Mouse (Mus musculus): ENCODE results near the gene Trmu. TPM values are rescaled to one million over a fixed set of nuclear protein-coding genes. Genes with fewer than 3 reads are reported as not detected.

Trmu gene
- polyA plus RNA-seq, 1 experiment, result 20.1 TPM

DNA sequence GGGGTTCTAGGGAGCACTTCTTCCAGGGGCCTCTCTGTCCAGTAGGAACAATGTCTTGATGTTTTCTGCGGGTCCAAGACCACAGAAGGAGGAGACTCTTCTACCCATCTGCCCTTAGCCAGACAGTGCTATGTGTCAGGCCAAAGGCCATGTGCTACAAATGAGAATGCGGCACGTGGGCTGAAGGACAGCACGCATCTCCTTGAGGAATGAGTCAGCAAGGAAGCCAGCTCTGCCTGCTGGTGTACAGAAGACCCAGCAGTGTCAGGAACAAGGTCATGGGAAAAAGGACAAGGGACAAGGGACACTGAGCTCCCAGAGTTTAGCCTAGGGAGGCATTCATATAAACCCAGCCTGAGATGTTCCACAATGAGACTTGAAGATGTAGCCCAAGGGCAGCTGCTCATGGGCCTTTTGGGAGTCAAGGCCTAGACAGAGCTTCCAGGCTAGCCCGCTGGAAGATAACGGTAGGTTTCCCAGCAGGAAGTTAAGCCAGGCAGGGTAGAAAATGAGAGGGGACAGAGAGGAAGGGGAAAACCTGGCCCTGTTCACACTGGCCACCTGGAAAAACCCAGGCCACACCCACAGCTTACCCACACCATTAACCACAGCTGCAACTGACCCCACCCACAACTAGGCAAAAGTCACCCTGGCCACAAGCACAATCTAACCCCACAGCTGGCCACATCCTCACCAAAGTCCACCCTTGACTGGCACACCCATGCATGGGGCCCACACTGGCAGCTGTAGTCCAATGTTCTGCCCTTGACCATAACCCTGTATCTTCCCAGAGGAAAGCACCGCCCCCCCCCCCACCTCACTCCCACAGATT lies 29.8 kb downstream of the Trmu start:
- TF ChIP-seq CTCF (IDR thresholded peaks at IDR 0.05; ENCODE audit: control insufficient read depth, insufficient read depth, insufficient replicate concordance, low read depth, low read length) (no peak), POLR2A (IDR thresholded peaks at IDR 0.05; ENCODE audit: control insufficient read depth, low read depth, low read length) (no peak)
- Histone ChIP-seq H3K27ac (ENCODE audit: control insufficient read depth, insufficient read depth, low read depth, low read length) (no peak overlapping the region), H3K4me3 (ENCODE audit: control insufficient read depth, low read depth, low read length) (no peak overlapping the region), H3K27me3 (ENCODE audit: control insufficient read depth, insufficient read depth, low read length) (no peaks in the 10 kb centered on the region), H3K4me1 (ENCODE audit: control insufficient read depth, insufficient read depth, low read length) (no peaks in the 10 kb centered on the region), H3K36me3 (ENCODE audit: control insufficient read depth, insufficient read depth, low read length) (no peaks in the 10 kb centered on the region)

DNA sequence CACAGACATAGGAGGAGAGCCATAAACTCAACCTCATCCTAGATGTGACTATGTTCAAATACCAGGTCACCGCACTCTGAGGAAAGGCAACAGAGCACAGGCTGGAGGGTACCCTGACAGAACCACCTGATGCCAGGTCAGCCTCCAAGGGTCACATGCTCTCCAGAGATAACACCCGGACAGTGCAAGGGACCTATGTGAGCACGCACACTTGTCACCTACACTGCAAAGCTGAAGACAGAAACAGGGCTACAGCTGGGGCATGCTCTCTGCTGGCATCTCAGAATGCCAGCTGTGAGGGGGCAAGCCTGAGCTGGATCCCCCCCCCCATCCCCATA lies 30.3 kb downstream of the Trmu start:
- TF ChIP-seq POLR2A (IDR thresholded peaks at IDR 0.05; ENCODE audit: control insufficient read depth, low read depth, low read length), result no peak
- no peak for TF ChIP-seq CTCF (IDR thresholded peaks at IDR 0.05; ENCODE audit: control insufficient read depth, insufficient read depth, insufficient replicate concordance, low read depth, low read length)
- H3K4me1 ChIP-seq (ENCODE audit: control insufficient read depth, insufficient read depth, low read length), result no peaks in the 10 kb centered on the region
- no peak overlapping the region for H3K27ac ChIP-seq (ENCODE audit: control insufficient read depth, insufficient read depth, low read depth, low read length)
- no peaks in the 10 kb centered on the region for H3K36me3 ChIP-seq (ENCODE audit: control insufficient read depth, insufficient read depth, low read length)
- H3K27me3 ChIP-seq (ENCODE audit: control insufficient read depth, insufficient read depth, low read length), result no peaks in the 10 kb centered on the region
- H3K4me3 ChIP-seq (ENCODE audit: control insufficient read depth, low read depth, low read length), result no peak overlapping the region

DNA sequence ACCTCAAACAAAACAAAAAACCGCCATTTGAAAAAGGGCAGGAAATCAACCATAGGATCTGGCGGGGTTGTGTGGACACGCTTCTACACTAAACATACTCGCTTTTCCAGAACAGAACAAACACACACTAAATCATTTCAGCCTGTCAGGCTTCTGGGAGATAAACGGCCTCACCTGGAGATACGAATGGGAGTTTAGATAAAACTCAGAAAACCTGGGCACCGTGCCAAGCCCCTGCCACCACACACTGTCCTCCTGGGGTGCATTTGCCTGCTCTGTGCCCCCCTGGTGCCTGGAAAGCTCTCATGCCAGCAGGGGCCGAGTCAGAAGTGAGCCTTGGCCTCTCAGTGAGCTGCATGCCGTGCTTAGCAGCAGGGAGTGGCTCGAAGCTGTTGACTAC lies 30.8 kb downstream of the Trmu start:
- TF ChIP-seq POLR2A (IDR thresholded peaks at IDR 0.05; ENCODE audit: control insufficient read depth, low read depth, low read length) (no peak), CTCF (IDR thresholded peaks at IDR 0.05; ENCODE audit: control insufficient read depth, insufficient read depth, insufficient replicate concordance, low read depth, low read length) (no peak)
- Histone ChIP-seq H3K36me3 (ENCODE audit: control insufficient read depth, insufficient read depth, low read length) (no peaks in the 10 kb centered on the region), H3K27me3 (ENCODE audit: control insufficient read depth, insufficient read depth, low read length) (no peaks in the 10 kb centered on the region), H3K27ac (ENCODE audit: control insufficient read depth, insufficient read depth, low read depth, low read length) (no peak overlapping the region), H3K4me3 (ENCODE audit: control insufficient read depth, low read depth, low read length) (no peak overlapping the region), H3K4me1 (ENCODE audit: control insufficient read depth, insufficient read depth, low read length) (no peaks in the 10 kb centered on the region)

DNA sequence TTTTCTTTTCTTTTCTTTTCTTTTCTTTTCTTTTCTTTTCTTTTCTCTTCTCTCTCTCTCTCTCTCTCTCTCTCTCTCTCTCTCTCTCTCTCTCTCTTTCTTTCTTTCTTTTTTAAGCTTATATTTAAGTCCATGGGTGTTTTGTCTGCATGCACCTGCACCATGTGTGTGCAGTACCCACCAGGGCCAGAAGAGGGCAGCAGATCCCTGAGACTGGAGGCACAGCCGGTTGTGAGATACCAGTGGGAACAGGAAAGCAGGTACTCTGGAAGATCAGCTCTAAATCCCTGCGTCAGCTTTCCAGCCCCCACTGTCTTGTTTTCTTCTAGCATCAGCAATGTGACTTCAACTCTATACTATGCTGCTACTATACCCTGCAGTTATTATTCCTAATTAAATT lies 34.5 kb downstream of the Trmu start:
- Histone ChIP-seq H3K4me1 (ENCODE audit: control insufficient read depth, insufficient read depth, low read length) (no peaks in the 10 kb centered on the region), H3K27ac (ENCODE audit: control insufficient read depth, insufficient read depth, low read depth, low read length) (no peak overlapping the region), H3K27me3 (ENCODE audit: control insufficient read depth, insufficient read depth, low read length) (no peaks in the 10 kb centered on the region), H3K4me3 (ENCODE audit: control insufficient read depth, low read depth, low read length) (no peak overlapping the region), H3K36me3 (ENCODE audit: control insufficient read depth, insufficient read depth, low read length) (no peaks in the 10 kb centered on the region)
- no peak for TF ChIP-seq POLR2A (IDR thresholded peaks at IDR 0.05; ENCODE audit: control insufficient read depth, low read depth, low read length)
- TF ChIP-seq CTCF (IDR thresholded peaks at IDR 0.05; ENCODE audit: control insufficient read depth, insufficient read depth, insufficient replicate concordance, low read depth, low read length), result peak; percentile 97

DNA sequence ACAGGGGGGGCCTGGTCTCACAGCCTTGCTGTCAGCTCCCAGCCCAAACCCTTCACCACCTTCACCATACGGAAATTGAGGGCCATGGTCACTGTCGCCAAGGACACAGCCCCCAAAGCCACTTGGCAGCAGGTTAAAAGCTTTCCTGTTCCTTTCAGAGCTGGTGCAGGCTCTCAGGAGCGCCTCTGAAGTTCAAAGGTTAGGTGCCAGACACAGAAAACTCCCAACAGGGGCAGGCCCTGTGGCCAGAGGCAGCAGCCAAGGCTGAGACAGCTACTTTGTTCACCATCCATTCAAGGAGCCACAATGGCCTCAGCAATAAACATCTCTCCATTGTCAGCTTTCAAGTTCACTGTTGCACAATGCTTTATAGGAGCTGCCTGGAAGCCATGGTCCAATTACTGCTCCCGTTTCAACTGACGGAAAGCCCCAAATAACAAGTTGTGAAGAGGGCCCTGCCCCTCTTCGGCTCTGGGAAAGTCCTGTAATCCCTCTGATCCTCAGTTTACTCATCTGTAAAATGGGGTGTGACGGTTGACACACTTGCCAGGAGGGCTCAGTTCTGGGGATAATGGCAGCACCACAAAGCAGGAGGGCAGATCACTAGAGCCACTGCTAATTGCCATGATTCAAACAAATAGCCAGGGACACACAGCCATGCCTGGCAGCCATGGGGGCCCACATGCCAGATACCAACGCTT lies 40.2 kb downstream of the Trmu start:
- Histone ChIP-seq H3K4me1 (ENCODE audit: control insufficient read depth, insufficient read depth, low read length) (no peaks in the 10 kb centered on the region), H3K27me3 (ENCODE audit: control insufficient read depth, insufficient read depth, low read length) (no peaks in the 10 kb centered on the region), H3K27ac (ENCODE audit: control insufficient read depth, insufficient read depth, low read depth, low read length) (no peak overlapping the region), H3K36me3 (ENCODE audit: control insufficient read depth, insufficient read depth, low read length) (no peaks in the 10 kb centered on the region), H3K4me3 (ENCODE audit: control insufficient read depth, low read depth, low read length) (no peak overlapping the region)
- TF ChIP-seq CTCF (IDR thresholded peaks at IDR 0.05; ENCODE audit: control insufficient read depth, insufficient read depth, insufficient replicate concordance, low read depth, low read length) (no peak), POLR2A (IDR thresholded peaks at IDR 0.05; ENCODE audit: control insufficient read depth, low read depth, low read length) (no peak)

DNA sequence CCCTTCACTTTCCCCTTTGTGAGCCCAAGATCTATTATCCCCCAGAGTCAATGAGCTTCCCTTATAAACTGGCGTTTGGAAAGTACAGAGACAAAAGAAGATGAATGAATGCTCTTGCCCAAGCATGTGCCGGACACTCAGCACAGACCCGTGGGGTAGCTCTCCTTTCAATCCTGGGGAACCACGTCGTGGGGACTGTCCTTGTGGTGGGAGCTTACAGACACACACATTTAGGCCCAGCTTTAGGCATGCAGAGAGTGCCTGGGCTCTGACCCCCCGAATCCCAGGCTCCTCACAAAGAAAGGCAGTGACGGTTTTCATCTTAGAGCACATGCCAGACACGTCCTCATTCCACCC lies 40.8 kb downstream of the Trmu start:
- Histone ChIP-seq H3K27me3 (ENCODE audit: control insufficient read depth, insufficient read depth, low read length) (no peaks in the 10 kb centered on the region), H3K4me3 (ENCODE audit: control insufficient read depth, low read depth, low read length) (no peak overlapping the region), H3K4me1 (ENCODE audit: control insufficient read depth, insufficient read depth, low read length) (no peaks in the 10 kb centered on the region), H3K36me3 (ENCODE audit: control insufficient read depth, insufficient read depth, low read length) (no peaks in the 10 kb centered on the region), H3K27ac (ENCODE audit: control insufficient read depth, insufficient read depth, low read depth, low read length) (no peak overlapping the region)
- TF ChIP-seq POLR2A (IDR thresholded peaks at IDR 0.05; ENCODE audit: control insufficient read depth, low read depth, low read length) (no peak), CTCF (IDR thresholded peaks at IDR 0.05; ENCODE audit: control insufficient read depth, insufficient read depth, insufficient replicate concordance, low read depth, low read length) (no peak)

DNA sequence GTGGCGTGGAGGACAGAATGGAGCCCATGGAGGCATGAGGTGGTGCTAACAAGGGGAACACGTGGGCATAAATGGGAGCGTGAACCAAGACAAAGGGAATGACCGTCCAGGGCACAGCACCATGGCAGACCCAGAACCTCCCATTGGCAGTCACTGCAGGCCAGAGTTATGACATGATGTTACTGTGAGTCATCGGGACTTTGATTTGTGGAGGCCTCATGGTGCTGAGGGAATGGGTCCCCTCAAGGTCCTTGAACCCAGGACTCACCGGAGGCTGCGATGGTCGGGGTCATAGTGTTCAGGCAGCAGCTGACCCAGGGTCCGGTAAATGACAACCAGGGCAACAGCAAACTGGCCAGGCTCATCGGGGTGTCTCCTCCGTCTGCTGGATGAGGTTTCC lies 42.7 kb downstream of the Trmu start:
- H3K4me1 ChIP-seq (ENCODE audit: control insufficient read depth, insufficient read depth, low read length), result no peaks in the 10 kb centered on the region
- no peak overlapping the region for H3K4me3 ChIP-seq (ENCODE audit: control insufficient read depth, low read depth, low read length)
- H3K27ac ChIP-seq (ENCODE audit: control insufficient read depth, insufficient read depth, low read depth, low read length), result no peak overlapping the region
- no peaks in the 10 kb centered on the region for H3K27me3 ChIP-seq (ENCODE audit: control insufficient read depth, insufficient read depth, low read length)
- H3K36me3 ChIP-seq (ENCODE audit: control insufficient read depth, insufficient read depth, low read length), result no peaks in the 10 kb centered on the region
- no peak for TF ChIP-seq CTCF (IDR thresholded peaks at IDR 0.05; ENCODE audit: control insufficient read depth, insufficient read depth, insufficient replicate concordance, low read depth, low read length)
- TF ChIP-seq POLR2A (IDR thresholded peaks at IDR 0.05; ENCODE audit: control insufficient read depth, low read depth, low read length), result no peak
